Mouse (Mus musculus) hindbrain, postnatal 0 days (tissue): ENCODE measurements around the gene Ctsh. TPM values are rescaled to one million over a fixed set of nuclear protein-coding genes. Genes with fewer than 3 reads are reported as not detected.

ENCODE experiments used
- ATAC-seq: fragments of 200-750 bp; cut with Nextera tagmentation; 2 replicates; pipeline ENCODE4 v1.8.0; 2017; ENCODE audit warnings: mild to moderate bottlenecking, moderate TSS enrichment, moderate library complexity
- DNase-seq: peaks from one replicate; pipeline ENCODE4 v3.0.0-alpha.2; 2015; ENCODE audit warnings: low spot score
- H3K27ac ChIP-seq: fragments of 300-500 bp; sonication (generic); 2 replicates; pipeline ENCODE4 v1.5.1; 2014; ENCODE audit warnings: mild to moderate bottlenecking
- H3K27me3 ChIP-seq: fragments of 300-500 bp; sonication (generic); 2 replicates; pipeline ENCODE4 v1.6.1; 2014; ENCODE audit warnings: low read length, mixed read lengths; ENCODE audit not compliant: insufficient read depth
- H3K36me3 ChIP-seq: fragments of 300-500 bp; sonication (generic); 2 replicates; pipeline ENCODE4 v1.6.1; 2014; ENCODE audit warnings: low read length, mixed read lengths; ENCODE audit not compliant: insufficient read depth
- H3K4me1 ChIP-seq: fragments of 300-500 bp; sonication (generic); 2 replicates; pipeline ENCODE4 v1.6.1; 2014; ENCODE audit warnings: antibody characterized with exemption, low read length, mixed read lengths; ENCODE audit not compliant: insufficient read depth
- H3K4me2 ChIP-seq: fragments of 300-500 bp; sonication (generic); 2 replicates; pipeline ENCODE4 v1.6.1; 2014; ENCODE audit warnings: low read depth, mild to moderate bottlenecking, low read length, moderate library complexity, mixed read lengths
- H3K4me3 ChIP-seq: fragments of 300-500 bp; sonication (generic); 2 replicates; pipeline ENCODE4 v1.5.1; 2014; ENCODE audit warnings: low read length
- H3K9ac ChIP-seq: fragments of 300-500 bp; sonication (generic); replicated peaks from 2 replicates; pipeline ENCODE4 v1.6.1; 2014; ENCODE audit warnings: mild to moderate bottlenecking, low read length, moderate library complexity, mixed read lengths
- H3K9me3 ChIP-seq: fragments of 300-500 bp; sonication (generic); 2 replicates; pipeline ENCODE4 v1.6.1; 2016; ENCODE audit warnings: low read length, mixed read lengths
- CTCF ChIP-seq: IDR thresholded peaks from 2 replicates; pipeline ENCODE4 v1.5.1; 2016; ENCODE audit warnings: antibody characterized with exemption, control low read depth, low read depth
- WGBS: fragments of 180-500 bp; shearing (Covaris S2); extraction: QIAGEN DNeasy Blood & Tissue Kit; methylation state at CpG from one replicate; pipeline ENCODE4 v1.1.7; 2014; 5-methylcytosine and 5-hydroxymethylcytosine counted together
- polyA plus RNA-seq: library from polyadenylated mRNA; unstranded; fragments of >200 nt; fragmentation: Nextera tagmentation; extraction: Ambion mirVana; gene quantifications from 2 replicates; pipeline ENCODE4 v1.2.1, GENCODE M21; 2015
- total RNA-seq: library from RNA; depleted of rRNA; stranded (reverse); fragments of >200 nt; gene quantifications from 2 replicates; pipeline ENCODE4 v1.2.3, GENCODE M21; 2014

Gene Ctsh
- total and polyA plus RNA-seq, 2 experiments from 2014 or later = 31.5 to 45.0 TPM

- no peaks in the 10 kb centered on the region for H3K36me3 ChIP-seq
- ATAC-seq = no peak
- H3K9me3 ChIP-seq = no peaks in the 10 kb centered on the region
- no peaks in the 10 kb centered on the region for H3K27me3 ChIP-seq
- H3K4me2 ChIP-seq = no peak overlapping the region
- no peaks in the 10 kb centered on the region for H3K4me1 ChIP-seq
- DNase-seq = no peak
- H3K4me3 ChIP-seq = no peak overlapping the region
- 84% methylated on average over 6 of the region's 6 CpGs for WGBS
- no peak overlapping the region for H3K27ac ChIP-seq
- TF ChIP-seq CTCF = no peak
- no peak overlapping the region for H3K9ac ChIP-seq
These were observed 33.1 kb upstream of the Ctsh start for GRCm38 (mm10) chr9:90020866-90021265.

DNA sequence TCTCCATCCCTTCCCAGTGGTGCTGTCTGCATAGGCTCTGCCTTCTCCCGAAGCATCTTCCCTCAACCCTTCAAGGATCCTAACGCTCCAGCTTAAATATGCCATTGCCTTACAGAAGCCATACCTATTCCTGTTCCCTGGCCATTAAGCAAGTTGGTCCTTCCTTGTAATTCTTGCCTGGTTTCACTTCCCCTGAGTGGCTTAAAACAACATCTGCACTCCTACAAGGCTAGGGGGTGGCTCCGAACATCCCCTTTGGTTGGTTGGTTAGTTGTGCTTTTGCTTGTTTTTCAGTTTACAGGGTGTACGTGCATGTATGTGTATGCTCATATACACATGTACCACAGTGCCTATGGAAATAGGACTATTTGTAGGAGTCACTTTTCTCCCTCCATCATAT, 32.5 kb upstream of the Ctsh start:
- Histone ChIP-seq H3K4me1 (no peaks in the 10 kb centered on the region), H3K4me2 (no peak overlapping the region), H3K27me3 (no peaks in the 10 kb centered on the region), H3K9me3 (no peaks in the 10 kb centered on the region), H3K9ac (no peak overlapping the region), H3K4me3 (no peak overlapping the region), H3K36me3 (no peaks in the 10 kb centered on the region), H3K27ac (no peak overlapping the region)
- TF ChIP-seq CTCF = no peak
- DNase-seq (no peak), ATAC-seq (no peak)
- WGBS = 90% methylated on average over 4 of the region's 4 CpGs

DNA sequence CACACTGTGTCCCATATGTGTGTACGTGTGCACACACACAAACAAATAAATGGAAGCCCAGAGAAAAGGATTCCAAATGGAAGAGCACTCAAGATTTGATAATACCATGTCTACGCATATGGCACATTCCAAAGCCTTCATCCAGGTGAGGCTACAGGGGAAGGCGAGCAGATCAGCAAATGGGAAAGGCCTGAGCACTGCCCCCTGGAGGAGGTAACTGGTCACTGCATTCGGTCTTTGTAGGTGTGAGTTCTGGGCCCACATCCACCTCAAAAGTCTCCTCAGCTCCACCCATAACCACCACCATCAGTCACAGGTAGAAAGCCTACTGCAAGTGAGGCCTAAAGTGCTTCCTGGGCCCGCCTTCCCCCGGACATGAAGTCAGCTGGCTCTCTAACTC, 26.2 kb upstream of the Ctsh start:
- TF ChIP-seq CTCF = peak; percentile 13; the same call in 1 of the 2 replicates
- Histone ChIP-seq H3K9ac (no peak overlapping the region), H3K4me3 (no peak overlapping the region), H3K9me3 (no peaks in the 10 kb centered on the region), H3K36me3 (no peaks in the 10 kb centered on the region), H3K4me1 (no peaks in the 10 kb centered on the region), H3K4me2 (no peak overlapping the region), H3K27ac (no peak overlapping the region), H3K27me3 (no peaks in the 10 kb centered on the region)
- DNase-seq (no peak), ATAC-seq (no peak)
- WGBS = 91% methylated on average over 6 of the region's 6 CpGs

DNA sequence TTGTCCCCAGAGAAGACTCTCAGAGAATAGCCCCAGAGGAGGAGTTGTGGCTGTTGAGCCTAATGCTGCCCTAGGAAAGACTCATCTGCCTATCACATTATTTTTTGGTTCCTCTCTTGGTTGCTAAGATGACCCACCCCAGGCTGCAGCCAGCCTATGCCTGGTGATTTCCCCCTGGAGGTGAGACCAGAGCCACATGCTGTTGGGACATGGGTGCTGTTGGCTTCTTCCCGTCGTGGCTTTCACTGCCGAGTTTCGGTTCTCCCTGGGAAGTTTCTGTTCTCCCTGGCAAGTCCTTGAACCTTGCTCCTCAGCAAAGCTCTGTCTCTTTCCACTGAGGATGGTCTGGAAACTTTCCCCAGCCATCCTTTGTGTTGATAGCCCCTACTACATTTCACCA, 20.0 kb upstream of the Ctsh start:
- no peak for DNase-seq
- Histone ChIP-seq H3K4me2 (no peak overlapping the region), H3K4me3 (no peak overlapping the region), H3K9me3 (no peaks in the 10 kb centered on the region), H3K9ac (no peak overlapping the region), H3K36me3 (no peaks in the 10 kb centered on the region), H3K4me1 (no peaks in the 10 kb centered on the region), H3K27ac (no peak overlapping the region), H3K27me3 (no peaks in the 10 kb centered on the region)
- ATAC-seq = no peak
- TF ChIP-seq CTCF = no peak
- WGBS = 84% methylated on average over 4 of the region's 4 CpGs

GRCm38 (mm10) chr9:90035168-90035567, 18.8 kb upstream of the Ctsh start:
- DNase-seq (no peak), ATAC-seq (no peak)
- H3K9ac ChIP-seq = no peak overlapping the region
- H3K27ac ChIP-seq = no peak overlapping the region
- no peaks in the 10 kb centered on the region for H3K27me3 ChIP-seq
- H3K4me1 ChIP-seq = no peaks in the 10 kb centered on the region
- no peak for TF ChIP-seq CTCF
- no peak overlapping the region for H3K4me2 ChIP-seq
- WGBS = 77% methylated on average over 2 of the region's 2 CpGs
- H3K36me3 ChIP-seq = no peaks in the 10 kb centered on the region
- no peak overlapping the region for H3K4me3 ChIP-seq
- H3K9me3 ChIP-seq = no peaks in the 10 kb centered on the region

- H3K27me3 ChIP-seq = no peaks in the 10 kb centered on the region
- H3K4me3 ChIP-seq = no peak overlapping the region
- H3K4me2 ChIP-seq = no peak overlapping the region
- no peaks in the 10 kb centered on the region for H3K9me3 ChIP-seq
- no peak for DNase-seq
- WGBS = 96% methylated on average over 3 of the region's 3 CpGs
- TF ChIP-seq CTCF = no peak
- no peaks in the 10 kb centered on the region for H3K36me3 ChIP-seq
- ATAC-seq = no peak
- no peak overlapping the region for H3K27ac ChIP-seq
- H3K9ac ChIP-seq = no peak overlapping the region
- no peaks in the 10 kb centered on the region for H3K4me1 ChIP-seq
These were observed 18.2 kb upstream of the Ctsh start for GRCm38 (mm10) chr9:90035794-90036193.

DNA sequence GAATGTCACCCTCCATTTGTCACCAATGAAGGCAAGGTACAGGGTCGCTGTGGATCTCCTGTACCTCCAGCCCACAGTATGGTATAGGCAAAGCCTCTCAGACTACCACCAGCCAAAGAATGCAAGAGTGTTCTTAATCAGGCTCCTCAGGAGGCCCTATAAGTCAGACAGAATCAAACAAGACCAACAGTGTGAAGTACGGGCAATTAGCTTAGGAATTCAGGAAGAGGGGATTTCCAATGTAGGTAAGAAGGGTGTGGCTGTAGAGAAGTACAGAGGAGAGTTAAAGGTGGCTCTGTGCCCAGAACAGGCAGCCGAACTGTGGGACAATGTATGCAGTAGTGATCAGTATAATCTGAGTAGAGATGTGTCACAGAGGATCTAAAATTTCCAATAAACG, 17.6 kb upstream of the Ctsh start:
- no peak for TF ChIP-seq CTCF
- no peak for ATAC-seq
- Histone ChIP-seq H3K27ac (no peak overlapping the region), H3K36me3 (no peaks in the 10 kb centered on the region), H3K4me2 (no peak overlapping the region), H3K4me1 (no peaks in the 10 kb centered on the region), H3K4me3 (no peak overlapping the region), H3K9me3 (no peaks in the 10 kb centered on the region), H3K9ac (no peak overlapping the region), H3K27me3 (no peaks in the 10 kb centered on the region)
- 80% methylated on average over 4 of the region's 4 CpGs for WGBS
- DNase-seq = no peak
